Mouse (Mus musculus): ENCODE measurements at regions not wholly inside any gene's neighbourhood (a gene's known extent, or its start where the extent isn't known, plus 50 kb on each side); places are given as distances from the start of the nearest gene placed in this dataset.

GRCm38 (mm10) chr14:46532697-46533096 lies 142.2 kb upstream of the Bmp4 start:
- Histone ChIP-seq H3K27me3 (ENCODE audit: insufficient read depth, low read length) (peaks cover 5% of the 10 kb centered on the region; the same call in 1 of the 2 replicates), H3K4me3 (ENCODE audit: low read depth, low read length) (no peak overlapping the region), H3K9me3 (replicated peaks) (no peaks in the 10 kb centered on the region), H3K4me1 (ENCODE audit: insufficient read depth, low read depth, low read length) (peaks cover 33% of the 10 kb centered on the region), H3K36me3 (replicated peaks) (no peaks in the 10 kb centered on the region)
- TF ChIP-seq GATA2 (IDR thresholded peaks at IDR 0.05; ENCODE audit: borderline replicate concordance, low read depth, low read length) (no peak), CTCF (IDR thresholded peaks at IDR 0.05; ENCODE audit: low read depth, low read length) (no peak), TAL1 (conservative IDR thresholded peaks at IDR 0.05; ENCODE audit: low read depth, low read length) (no peak)
- ATAC-seq (ENCODE audit: extremely low read depth, insufficient number of reproducible peaks, low FRiP score, poor library complexity, severe bottlenecking) = no peak
- DNase-seq (ENCODE audit: low spot score) = no peak

GRCm38 (mm10) chr14:46530452-46530851 lies 140.0 kb upstream of the Bmp4 start:
- no peak overlapping the region for H3K4me3 ChIP-seq (ENCODE audit: low read depth, low read length)
- ATAC-seq (ENCODE audit: extremely low read depth, insufficient number of reproducible peaks, low FRiP score, poor library complexity, severe bottlenecking) (no peak), DNase-seq (ENCODE audit: low spot score) (no peak)
- peaks cover 5% of the 10 kb centered on the region; the same call in 1 of the 2 replicates for H3K27me3 ChIP-seq (ENCODE audit: insufficient read depth, low read length)
- no peaks in the 10 kb centered on the region for H3K36me3 ChIP-seq (replicated peaks)
- peaks cover 17% of the 10 kb centered on the region; the same call in 1 of the 2 replicates for H3K4me1 ChIP-seq (ENCODE audit: insufficient read depth, low read depth, low read length)
- TF ChIP-seq GATA1 (IDR thresholded peaks at IDR 0.05; ENCODE audit: borderline replicate concordance, low read length) = no peak
- no peak for TF ChIP-seq TAL1 (conservative IDR thresholded peaks at IDR 0.05; ENCODE audit: low read depth, low read length)
- TF ChIP-seq GATA2 (IDR thresholded peaks at IDR 0.05; ENCODE audit: borderline replicate concordance, low read depth, low read length) = no peak
- TF ChIP-seq POLR2AphosphoS5 (IDR thresholded peaks at IDR 0.05; ENCODE audit: insufficient replicate concordance, low read depth, low read length) = no peak
- H3K9me3 ChIP-seq (replicated peaks) = no peaks in the 10 kb centered on the region

- Histone ChIP-seq H3K27me3 (ENCODE audit: insufficient read depth, low read length) (peaks cover 7% of the 10 kb centered on the region; the same call in 1 of the 2 replicates), H3K9me3 (replicated peaks) (no peaks in the 10 kb centered on the region), H3K4me1 (ENCODE audit: insufficient read depth, low read depth, low read length) (peaks cover 8% of the 10 kb centered on the region; the same call in 1 of the 2 replicates), H3K36me3 (replicated peaks) (no peaks in the 10 kb centered on the region), H3K4me3 (ENCODE audit: low read depth, low read length) (no peak overlapping the region)
- ATAC-seq (ENCODE audit: extremely low read depth, insufficient number of reproducible peaks, low FRiP score, poor library complexity, severe bottlenecking) = no peak
- no peak for TF ChIP-seq GATA2 (IDR thresholded peaks at IDR 0.05; ENCODE audit: borderline replicate concordance, low read depth, low read length)
- no peak for TF ChIP-seq POLR2AphosphoS5 (IDR thresholded peaks at IDR 0.05; ENCODE audit: insufficient replicate concordance, low read depth, low read length)
- no peak for TF ChIP-seq GATA1 (IDR thresholded peaks at IDR 0.05; ENCODE audit: borderline replicate concordance, low read length)
- TF ChIP-seq CTCF (IDR thresholded peaks at IDR 0.05; ENCODE audit: low read depth, low read length) = no peak
- no peak for TF ChIP-seq TAL1 (conservative IDR thresholded peaks at IDR 0.05; ENCODE audit: low read depth, low read length)
- no peak for DNase-seq (ENCODE audit: low spot score)
Observed at GRCm38 (mm10) chr14:46529086-46529715, 138.7 kb upstream of the Bmp4 start.

GRCm38 (mm10) chr14:46517258-46517657 lies 126.8 kb upstream of the Bmp4 start:
- no peak overlapping the region for H3K4me3 ChIP-seq (ENCODE audit: low read depth, low read length)
- DNase-seq (ENCODE audit: low spot score) (no peak), ATAC-seq (ENCODE audit: extremely low read depth, insufficient number of reproducible peaks, low FRiP score, poor library complexity, severe bottlenecking) (no peak)
- peaks cover 26% of the 10 kb centered on the region; the same call in 1 of the 2 replicates for H3K27me3 ChIP-seq (ENCODE audit: insufficient read depth, low read length)
- no peaks in the 10 kb centered on the region for H3K36me3 ChIP-seq (replicated peaks)
- H3K9me3 ChIP-seq (replicated peaks) = no peaks in the 10 kb centered on the region
- TF ChIP-seq POLR2AphosphoS5 (IDR thresholded peaks at IDR 0.05; ENCODE audit: insufficient replicate concordance, low read depth, low read length) = no peak
- no peak for TF ChIP-seq CTCF (IDR thresholded peaks at IDR 0.05; ENCODE audit: low read depth, low read length)
- TF ChIP-seq TAL1 (conservative IDR thresholded peaks at IDR 0.05; ENCODE audit: low read depth, low read length) = no peak
- no peak for TF ChIP-seq GATA2 (IDR thresholded peaks at IDR 0.05; ENCODE audit: borderline replicate concordance, low read depth, low read length)
- no peak for TF ChIP-seq GATA1 (IDR thresholded peaks at IDR 0.05; ENCODE audit: borderline replicate concordance, low read length)
- no peaks in the 10 kb centered on the region for H3K4me1 ChIP-seq (ENCODE audit: insufficient read depth, low read depth, low read length)

GRCm38 (mm10) chr14:46516285-46516684 lies 125.8 kb upstream of the Bmp4 start:
- Histone ChIP-seq H3K4me1 (ENCODE audit: insufficient read depth, low read depth, low read length) (no peaks in the 10 kb centered on the region), H3K27me3 (ENCODE audit: insufficient read depth, low read length) (peaks cover 29% of the 10 kb centered on the region; the same call in 1 of the 2 replicates), H3K9me3 (replicated peaks) (no peaks in the 10 kb centered on the region), H3K4me3 (ENCODE audit: low read depth, low read length) (no peak overlapping the region), H3K36me3 (replicated peaks) (no peaks in the 10 kb centered on the region)
- ATAC-seq (ENCODE audit: extremely low read depth, insufficient number of reproducible peaks, low FRiP score, poor library complexity, severe bottlenecking) = no peak
- no peak for DNase-seq (ENCODE audit: low spot score)
- TF ChIP-seq POLR2AphosphoS5 (IDR thresholded peaks at IDR 0.05; ENCODE audit: insufficient replicate concordance, low read depth, low read length) = no peak

- Histone ChIP-seq H3K36me3 (replicated peaks) (no peaks in the 10 kb centered on the region), H3K9me3 (replicated peaks) (no peaks in the 10 kb centered on the region), H3K27me3 (ENCODE audit: insufficient read depth, low read length) (peaks cover 33% of the 10 kb centered on the region), H3K4me3 (ENCODE audit: low read depth, low read length) (no peak overlapping the region), H3K4me1 (ENCODE audit: insufficient read depth, low read depth, low read length) (no peaks in the 10 kb centered on the region)
- TF ChIP-seq GATA2 (IDR thresholded peaks at IDR 0.05; ENCODE audit: borderline replicate concordance, low read depth, low read length) = no peak
- TF ChIP-seq GATA1 (IDR thresholded peaks at IDR 0.05; ENCODE audit: borderline replicate concordance, low read length) = no peak
- TF ChIP-seq CTCF (IDR thresholded peaks at IDR 0.05; ENCODE audit: low read depth, low read length) = no peak
- no peak for TF ChIP-seq POLR2AphosphoS5 (IDR thresholded peaks at IDR 0.05; ENCODE audit: insufficient replicate concordance, low read depth, low read length)
- no peak for TF ChIP-seq TAL1 (conservative IDR thresholded peaks at IDR 0.05; ENCODE audit: low read depth, low read length)
- ATAC-seq (ENCODE audit: extremely low read depth, insufficient number of reproducible peaks, low FRiP score, poor library complexity, severe bottlenecking) (no peak), DNase-seq (ENCODE audit: low spot score) (no peak)
Observed at GRCm38 (mm10) chr14:46514262-46514932, 123.9 kb upstream of the Bmp4 start.

Measured in G1E (cell line).